Mouse (Mus musculus) urinary bladder, adult 2 months (tissue): Measurements from ENCODE around the gene Nod1. TPM values are rescaled to one million over a fixed set of nuclear protein-coding genes. Genes with fewer than 3 reads are reported as not detected.
A peak's percentile ranks its signal among the peaks of the same experiment; 100 is the strongest.

Experiments used
- DNase-seq: peaks from one replicate; pipeline ENCODE4 v3.0.0; 2022; ENCODE audit warnings: low spot score
- polyA plus RNA-seq: library from polyadenylated mRNA; depleted of rRNA; stranded (reverse); fragments of >200 nt; gene quantifications from 2 replicates; pipeline ENCODE4 v1.2.3, GENCODE M21; 2012; rRNA removed

The Nod1 gene
- polyA plus RNA-seq, result 22.1 and 23.4 TPM in 2 replicates

DNA sequence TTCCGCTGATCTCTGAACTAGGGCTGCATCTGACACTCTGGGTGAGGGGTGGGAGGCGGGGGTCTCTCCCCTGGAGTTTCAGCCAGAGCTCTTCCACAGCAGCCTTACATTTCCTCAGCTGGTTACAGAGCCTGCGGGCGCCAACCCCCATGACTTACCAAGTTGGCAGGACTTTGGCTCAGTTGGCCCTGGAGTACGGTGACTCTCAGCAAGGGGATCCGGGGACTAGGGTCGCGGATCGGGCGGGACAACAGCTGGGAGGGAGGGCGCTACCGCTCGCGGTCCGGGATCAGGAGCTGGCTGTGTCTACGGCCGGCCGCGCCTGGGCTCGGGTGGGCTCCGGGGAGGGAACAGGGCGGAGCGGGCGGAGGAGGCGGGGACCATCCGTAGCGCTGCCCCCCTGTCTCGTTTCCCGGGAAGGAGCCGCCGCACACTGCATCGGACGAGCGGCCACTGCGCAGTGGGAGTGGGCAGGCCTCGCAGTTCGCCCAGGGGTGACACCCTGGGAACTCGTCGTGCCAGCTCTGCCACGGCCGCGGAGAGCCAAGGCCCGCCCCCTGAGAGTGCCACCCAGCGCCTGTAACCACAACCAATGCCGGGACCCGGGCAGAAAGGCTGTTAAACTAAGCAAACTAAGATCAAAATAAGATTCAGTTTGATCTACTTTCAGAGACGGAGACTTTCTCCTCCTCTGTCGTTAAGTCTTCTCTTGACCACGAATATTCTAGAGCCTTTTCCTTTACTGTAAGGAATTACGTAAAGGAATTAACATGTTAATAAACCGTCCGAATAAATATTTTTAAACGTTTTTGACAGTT, at the start of gene Nod1:
Gene Nod1, minus strand, starts transcription at position 502 of the 818 bp plus-strand sequence.
- peak; percentile 72 for DNase-seq

DNA sequence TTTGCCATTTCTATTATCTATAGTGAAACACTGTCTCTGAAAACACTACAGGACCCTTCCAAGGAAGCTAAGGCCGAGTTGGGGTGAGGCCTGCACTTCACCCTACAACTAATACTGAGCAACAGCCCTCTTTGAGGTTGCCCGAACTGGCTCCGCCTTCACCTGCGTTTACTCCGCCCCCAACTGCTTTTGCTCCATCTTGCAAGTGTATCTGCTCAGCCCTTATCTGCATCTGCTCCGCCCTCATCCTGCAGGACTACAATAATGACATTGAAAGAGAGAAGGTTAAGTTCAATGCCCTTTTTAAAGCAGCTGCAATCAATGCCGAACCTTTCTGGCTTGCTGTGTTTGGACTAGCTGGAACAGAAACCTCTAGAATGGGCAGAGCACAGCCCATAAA, 49.4 kb upstream of the Nod1 start:
- DNase-seq, result no peak

DNA sequence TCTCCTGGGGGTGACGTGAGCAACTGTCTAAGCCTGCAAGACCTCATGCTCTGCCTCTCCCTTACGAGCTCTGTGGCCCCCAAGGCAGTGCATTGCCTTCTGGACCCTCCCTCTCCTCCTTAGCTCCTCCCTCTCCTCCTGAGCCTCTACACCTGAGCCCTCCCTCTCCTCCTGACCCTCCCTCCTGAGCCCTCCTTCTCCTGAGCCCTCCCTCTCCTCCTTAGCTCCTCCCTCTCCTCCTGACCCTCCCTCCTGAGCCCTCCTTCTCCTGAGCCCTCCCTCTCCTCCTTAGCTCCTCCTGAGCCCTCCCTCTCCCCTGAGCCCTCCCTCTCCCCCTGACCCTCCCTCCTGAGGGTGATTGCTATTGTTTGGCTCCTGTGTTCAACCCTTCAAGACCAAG, 46.0 kb upstream of the Nod1 start:
- no peak for DNase-seq

DNA sequence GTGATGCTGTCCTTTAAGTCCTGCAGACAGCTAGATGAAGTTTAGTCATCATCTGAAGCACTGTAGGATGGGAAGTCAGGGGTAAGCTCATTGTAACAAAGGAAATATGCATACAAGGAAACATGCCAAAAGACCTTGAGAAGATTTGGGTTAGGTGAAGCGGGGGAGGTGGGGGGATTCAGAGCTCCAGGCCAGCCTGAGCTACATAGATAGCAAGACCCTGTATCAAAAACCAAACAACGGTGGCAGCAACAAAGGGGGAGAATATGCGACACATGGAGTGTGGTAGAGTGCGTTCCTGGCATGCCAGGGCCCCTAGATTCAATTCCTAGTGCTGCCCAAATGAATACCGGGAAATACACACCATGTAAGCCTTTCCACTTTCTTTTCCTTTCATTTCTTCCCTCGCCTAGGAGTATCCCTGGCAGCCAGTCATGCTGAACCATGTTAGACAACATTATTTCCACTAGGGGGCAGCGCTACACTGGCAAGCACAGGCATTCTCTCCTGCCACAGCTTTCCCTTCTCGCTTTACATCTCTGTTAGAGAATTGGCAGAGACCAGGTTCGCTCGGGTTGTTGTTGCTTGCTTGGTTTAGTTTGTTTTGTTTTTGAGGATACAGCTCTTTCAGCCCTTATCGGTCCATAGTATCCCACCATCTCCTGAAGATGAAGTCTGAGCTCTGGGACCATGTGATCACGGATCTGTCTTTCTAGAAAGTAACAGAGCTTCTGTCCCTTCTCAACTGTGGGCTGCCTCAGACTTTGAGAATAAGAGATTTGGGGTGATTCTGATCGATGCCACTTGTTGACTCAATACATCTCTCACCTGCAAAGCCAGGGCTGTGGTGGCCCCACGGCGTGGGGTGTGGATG, 44.5 kb upstream of the Nod1 start:
- no peak for DNase-seq

DNA sequence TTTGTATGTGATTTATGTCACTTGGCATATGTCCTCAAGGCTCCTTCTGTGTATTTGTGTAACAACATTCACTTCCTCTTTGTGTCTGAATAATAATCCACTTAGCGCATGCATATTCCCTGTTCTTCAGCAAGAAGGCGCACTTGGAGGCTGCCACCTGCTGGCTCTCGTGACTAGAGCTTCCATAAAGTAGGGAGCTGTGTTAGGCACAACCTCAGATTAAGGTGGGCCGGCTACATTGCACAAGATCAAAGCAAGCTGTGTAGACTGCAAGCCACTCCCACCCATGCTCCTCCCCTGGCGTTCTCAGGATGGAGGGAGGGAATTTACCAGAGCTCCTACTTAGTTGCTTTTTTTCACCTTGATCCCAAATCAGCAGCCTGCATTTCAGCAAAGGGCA, 43.8 kb upstream of the Nod1 start:
- no peak for DNase-seq

DNA sequence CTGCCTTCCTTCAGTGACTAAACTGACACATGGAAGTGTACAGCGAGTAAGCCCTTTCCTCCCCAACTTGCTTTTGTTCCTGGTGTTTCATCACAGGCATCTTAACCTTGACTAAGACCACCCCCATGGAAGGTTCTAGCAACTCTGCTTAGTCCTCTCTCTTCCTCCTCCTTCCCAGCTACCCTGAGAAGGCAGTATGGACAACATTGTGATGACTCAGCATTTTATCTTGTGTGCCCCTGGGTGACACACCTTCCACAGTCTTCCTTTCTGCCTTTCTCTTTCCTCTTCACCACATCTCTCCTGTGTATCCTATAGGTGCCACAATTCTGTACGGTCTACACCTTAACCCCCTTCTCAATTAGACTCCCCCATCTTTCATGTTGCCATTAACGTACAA, 41.8 kb upstream of the Nod1 start:
- DNase-seq, result no peak

DNA sequence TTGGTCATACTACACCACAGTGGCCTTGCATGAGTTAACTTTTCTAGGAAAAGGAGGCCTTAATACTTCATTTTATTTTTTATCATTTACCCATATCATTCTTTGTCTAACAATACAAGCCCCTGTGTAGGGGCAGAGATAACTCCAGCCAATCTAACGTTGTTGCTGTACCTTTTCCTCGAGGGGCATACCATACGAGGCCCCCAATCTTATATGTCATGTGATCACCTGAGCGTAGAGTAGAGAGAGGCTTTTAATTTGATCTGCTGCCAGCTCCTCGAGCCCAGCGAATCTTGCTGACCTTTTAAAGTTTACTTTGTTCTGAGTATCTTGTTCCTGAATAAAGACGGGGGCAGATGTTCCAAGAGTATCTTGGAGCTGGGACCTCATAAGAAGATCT, 40.1 kb upstream of the Nod1 start:
- no peak for DNase-seq

DNA sequence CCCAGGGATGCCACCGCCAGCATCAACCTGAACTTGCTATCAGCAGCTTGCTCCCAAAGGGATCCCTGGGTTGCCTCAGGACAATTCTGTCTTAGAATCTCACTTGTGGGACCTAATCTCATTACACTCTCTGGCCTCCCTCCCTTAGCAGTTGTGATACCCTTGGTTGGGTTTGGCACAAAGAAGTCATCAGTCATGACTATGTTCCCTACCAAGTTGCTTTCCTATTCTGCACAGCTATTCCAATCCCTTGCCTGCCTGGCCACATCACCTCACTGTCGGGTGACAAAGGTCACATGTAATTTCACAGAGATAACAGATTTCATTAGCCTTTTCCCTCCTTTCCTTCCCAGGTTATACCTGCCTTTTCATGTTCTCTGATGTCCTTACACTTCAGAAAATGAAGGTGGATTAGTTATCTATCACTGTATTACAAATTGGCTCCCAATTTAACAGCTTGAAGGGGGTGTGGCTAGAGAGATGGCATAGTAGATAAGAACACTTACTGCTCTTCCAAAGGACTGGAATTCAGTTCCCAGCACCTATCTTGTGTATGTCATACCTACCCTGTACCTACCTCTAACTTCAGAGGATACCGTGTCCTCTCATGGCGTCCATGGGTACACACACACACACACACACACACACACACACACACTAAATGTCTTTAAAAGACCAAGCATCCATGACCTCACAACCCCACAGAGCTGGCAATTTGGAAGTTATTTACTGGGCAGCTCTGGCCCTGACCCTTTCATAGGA, 38.1 kb upstream of the Nod1 start:
- no peak for DNase-seq

DNA sequence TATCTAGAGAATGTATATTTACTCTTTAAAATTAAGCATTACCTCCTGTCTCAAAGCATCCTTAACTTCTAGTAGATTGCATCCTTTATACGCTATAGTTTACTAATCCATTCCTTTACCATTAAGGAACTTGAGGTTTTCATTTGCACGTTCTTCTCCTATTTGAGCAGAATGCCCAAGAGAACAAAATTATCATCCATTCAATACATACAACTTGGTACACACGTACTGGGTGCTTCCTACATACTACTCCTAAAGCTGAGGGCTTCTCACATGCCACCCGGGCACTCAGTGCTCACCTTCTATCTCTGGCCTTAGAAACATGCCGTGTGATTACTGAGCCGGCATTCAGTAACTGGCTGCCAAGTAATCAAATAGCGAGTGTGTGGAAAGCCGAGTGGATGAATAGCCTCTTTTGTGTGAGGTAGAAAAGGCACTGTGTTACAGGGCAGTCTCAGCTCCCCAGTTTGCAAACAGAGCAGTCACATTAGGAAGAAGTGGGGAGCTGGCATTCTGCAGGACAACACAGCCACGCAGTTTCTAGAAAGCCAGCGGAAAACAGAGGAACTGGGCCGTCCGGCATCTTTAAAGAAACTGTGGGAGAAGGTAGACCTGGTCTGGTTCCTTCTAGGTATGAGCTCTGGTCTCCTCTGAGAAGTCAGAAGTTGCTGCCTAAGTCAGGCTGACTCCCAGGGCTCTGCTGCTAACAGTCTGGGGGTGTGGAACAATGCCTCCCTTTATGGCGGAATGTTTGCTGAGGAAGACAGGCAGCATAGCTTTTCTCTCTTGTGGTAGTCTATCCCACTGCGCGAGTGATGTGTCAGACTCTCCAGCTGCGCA, 37.2 kb upstream of the Nod1 start:
- no peak for DNase-seq

DNA sequence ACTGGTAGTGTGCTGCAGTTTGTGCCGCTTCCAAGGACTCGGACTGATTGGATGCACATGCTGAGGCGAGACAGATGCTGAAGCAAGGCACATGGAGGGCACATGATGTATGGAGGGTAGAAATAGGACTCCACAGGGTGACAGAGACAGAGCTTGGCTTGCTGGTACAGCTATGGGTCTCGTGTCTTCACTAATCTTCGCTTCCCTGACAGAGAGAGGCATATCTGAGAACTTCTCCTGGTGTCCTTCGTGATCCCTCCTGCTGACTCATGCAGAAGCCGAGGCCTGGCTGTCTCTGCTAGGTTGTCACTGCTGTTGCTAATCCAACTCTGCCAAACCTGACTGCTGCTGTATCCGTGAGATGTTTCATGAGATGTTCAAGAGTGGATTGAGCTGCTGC, 36.0 kb upstream of the Nod1 start:
- DNase-seq, result no peak

DNA sequence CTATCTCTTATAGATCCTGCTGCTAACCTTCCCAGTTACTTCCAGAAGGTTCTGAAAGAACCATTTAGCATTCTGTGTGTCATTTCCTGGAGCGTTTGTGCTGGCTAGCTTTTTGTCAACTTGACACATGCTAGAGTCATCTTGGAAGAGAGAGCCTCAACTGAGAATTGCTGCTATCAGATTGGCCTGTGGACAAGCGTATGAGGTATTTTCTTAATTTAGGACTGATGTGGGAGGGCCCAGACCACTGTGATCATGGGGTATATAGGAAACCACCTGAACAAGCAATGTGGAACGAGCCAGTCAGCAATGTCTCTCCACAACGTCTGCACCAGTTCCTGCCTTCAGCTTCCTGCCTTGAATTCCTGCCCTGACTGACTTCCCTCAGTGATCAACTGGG, 31.1 kb upstream of the Nod1 start:
- DNase-seq, result no peak

DNA sequence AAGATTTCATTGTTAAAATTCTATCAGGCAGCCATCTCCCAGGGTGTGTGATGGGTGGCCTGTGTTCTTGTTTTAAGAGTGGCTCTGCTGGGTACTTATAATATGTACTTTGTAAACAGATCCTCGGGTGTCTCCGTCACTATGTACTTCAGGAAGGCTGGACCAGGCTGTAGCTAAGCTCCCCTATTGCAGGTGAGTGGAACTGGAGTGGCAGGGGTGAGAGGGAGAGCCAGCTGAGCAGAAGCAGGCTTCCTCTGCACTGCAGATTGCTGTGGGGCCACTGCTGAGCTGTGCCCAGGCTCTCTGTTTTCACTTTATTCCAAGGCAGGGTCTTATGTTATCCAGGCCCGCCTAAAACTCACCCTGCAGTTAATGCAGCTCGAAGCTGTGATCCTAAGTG, 30.0 kb upstream of the Nod1 start:
- no peak for DNase-seq

DNA sequence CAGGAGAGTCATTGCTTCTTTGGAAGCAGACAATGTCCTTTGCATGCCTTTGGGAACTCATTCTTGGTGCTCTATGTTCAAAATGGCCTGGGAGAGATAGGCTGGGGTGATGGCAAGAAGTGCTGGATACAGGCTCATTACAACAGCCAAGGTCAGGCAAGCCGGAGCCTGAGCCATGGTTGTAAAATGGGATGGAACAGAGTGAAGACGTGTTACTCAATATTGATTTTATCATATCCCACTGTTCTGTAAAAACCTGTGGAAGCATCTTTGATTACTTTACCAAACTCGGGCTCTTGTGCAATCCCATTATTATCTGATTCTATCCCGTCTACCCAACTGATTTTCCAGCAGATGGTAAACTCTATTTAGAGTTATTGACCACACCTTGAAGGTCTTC, 28.9 kb upstream of the Nod1 start:
- DNase-seq, result no peak

DNA sequence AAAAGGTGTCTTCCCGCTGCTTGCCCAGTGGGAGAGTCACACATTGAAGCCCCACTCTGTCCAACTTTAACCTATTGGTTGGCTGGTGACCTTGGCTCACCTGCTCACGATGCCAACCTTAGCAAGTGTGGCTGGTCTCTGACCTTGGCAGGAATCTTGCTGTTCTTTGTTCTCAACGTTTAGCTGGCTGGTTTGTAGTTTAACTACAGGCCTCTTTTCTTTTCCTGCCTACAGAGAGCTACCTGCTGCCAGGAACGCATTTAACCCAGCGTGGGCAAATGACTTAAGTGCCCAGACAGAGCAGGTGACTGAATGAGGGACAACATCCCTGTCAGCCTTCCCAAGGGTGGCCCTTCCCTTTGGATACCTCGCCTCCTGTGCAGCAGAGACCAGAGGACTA, 25.3 kb upstream of the Nod1 start:
- DNase-seq, result no peak

DNA sequence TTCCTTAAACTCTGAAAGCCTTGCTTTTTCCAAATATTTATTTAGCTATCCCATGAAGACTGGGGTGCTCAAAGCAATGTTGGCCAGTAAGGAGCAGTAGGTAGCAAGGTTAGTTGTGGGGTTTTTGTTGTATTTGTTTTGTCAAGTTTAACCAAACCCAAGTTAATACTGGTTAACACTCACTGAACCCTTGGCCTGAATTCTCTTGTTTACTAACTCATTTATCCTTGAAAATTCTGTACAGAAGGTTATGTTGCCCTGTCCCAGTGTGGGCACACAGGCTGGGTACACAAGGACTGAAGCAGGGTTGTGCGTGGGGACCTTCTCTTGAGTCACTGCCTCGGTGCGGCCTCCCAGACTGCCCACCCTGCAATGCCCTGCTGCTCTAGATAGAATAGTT, 23.9 kb upstream of the Nod1 start:
- no peak for DNase-seq

DNA sequence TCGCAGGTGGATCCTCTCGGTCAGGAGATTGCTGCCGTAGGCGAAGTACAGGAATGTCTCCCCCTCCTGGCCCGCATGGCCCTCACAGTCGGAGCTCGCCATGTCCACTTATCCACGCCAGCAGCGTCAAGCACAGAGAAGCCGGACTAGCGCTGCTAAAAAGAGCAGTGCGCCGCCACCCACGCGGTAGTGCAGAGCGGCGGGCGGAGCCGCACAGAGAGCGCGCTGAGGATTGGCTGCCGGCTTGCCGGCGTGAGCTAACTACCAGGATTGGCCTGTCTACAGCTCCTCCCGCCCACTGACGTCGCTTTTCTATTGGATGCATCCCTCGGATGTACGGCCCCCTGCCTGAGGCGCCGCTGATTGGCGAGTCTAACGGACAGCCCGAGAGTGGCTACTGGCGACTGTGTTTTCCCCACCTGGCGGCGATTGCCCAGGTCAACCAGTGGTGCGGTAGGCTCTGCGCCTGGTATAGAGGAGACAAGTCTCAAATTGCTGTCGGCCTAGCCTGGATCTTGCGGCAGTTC, 20.4 kb upstream of the Nod1 start, which contains the start of gene Ggct:
Gene Ggct, minus strand, starts transcription at position 217 of the 527 bp plus-strand sequence.
- peak; percentile 92 for DNase-seq

DNA sequence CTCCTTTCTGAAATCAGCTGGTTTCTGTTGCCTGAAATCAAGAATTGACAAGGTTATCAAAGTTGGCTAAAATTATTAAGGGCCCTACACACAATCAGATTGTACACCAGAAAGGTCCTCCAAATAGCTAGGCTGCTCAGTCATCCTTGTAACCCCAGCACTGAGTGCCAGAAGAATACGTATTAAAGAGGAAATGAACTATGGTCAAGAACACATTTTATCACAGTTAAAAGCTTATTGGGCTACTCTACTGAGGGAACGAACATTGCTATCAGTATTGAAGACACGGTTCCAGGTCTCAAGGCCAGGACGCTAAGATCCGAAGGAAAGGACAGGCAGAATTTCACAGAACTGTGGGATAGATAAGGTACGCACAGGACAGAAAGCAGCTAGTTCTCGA, 19.7 kb upstream of the Nod1 start:
- no peak for DNase-seq

DNA sequence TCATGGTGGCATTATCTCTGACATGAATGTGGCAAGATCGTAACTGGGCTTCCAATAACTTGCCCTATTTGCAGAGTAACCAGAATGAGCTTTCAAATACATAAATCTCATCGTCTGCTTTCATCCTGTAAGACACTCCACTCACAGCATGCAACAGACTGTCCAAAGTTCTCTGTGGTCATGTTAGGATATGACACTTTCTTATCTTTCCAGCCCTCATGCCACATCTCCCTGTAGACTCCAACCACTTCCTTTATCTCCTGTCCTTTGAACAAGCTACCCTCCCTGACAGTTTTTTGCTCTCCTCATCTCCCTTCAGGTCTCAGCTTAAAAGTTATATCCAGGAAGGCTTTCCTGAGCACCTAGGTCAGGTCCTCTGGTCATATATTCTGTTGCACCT, 18.8 kb upstream of the Nod1 start:
- no peak for DNase-seq

DNA sequence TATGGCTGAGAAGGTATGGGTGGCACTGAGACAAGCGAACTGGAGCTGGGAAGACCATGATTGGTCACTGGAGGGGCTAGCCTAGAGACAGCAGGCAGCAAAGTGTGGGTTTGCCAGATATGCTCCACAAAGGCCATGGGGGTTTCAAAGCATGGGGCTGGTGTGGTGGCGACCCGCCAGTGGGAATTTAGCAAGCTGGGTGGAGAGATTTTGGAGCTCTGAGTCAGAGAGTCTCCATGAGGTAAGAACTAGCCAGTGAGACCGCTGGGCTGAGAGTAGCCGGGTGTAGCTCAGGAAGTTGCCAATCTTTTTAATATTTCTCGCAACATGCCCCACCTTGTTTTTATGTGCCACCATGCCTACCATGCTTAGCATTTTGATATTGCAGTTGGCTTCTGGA, 15.7 kb upstream of the Nod1 start:
- DNase-seq, result no peak

DNA sequence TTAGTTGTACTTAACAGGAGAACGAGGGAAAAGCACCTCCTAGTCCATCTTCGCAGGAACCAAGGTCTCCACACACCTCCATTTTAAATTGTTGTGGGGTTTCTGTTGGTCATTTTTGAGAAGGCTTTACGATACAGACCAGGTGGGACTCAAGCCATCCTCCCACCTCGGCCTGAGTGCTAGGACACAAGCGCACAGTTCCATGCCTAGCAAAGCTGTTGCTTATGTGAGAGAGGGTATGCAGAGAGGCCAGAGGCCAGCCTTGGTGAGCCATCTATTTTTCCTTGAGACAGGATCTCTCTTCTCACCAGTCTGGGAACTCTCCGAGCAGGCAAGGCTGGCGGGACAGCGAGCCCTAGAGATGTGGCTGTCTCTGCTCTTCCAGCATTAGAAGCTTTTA, 11.7 kb upstream of the Nod1 start:
- no peak for DNase-seq

DNA sequence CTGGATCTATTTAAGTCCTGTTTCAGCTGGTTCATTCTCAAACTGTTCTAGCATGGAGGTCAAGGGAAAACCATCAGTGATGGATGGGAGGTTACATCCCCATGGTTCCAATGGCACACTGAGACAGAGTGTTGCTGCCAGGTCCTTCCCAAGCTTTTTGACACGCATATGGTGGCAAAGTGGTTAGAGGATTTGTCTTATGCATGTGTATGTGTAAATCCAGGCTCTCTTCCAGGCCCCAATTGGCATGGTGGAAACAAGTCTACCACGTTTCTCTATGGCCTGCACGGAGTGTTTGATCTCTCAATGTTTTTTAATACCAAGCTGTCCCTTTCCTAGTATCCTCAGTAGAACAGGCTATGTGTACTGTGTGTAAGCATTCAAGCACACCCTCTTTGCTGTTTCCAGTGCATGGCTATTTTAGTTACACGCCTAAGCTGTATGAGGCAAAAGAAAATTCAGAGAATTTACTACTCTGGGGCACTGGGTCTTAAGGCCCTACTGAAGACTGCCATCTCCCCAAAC, 11.2 kb upstream of the Nod1 start:
- no peak for DNase-seq
